ENCODE assay signal across 13 mouse cellular contexts in the genomic region with DNA sequence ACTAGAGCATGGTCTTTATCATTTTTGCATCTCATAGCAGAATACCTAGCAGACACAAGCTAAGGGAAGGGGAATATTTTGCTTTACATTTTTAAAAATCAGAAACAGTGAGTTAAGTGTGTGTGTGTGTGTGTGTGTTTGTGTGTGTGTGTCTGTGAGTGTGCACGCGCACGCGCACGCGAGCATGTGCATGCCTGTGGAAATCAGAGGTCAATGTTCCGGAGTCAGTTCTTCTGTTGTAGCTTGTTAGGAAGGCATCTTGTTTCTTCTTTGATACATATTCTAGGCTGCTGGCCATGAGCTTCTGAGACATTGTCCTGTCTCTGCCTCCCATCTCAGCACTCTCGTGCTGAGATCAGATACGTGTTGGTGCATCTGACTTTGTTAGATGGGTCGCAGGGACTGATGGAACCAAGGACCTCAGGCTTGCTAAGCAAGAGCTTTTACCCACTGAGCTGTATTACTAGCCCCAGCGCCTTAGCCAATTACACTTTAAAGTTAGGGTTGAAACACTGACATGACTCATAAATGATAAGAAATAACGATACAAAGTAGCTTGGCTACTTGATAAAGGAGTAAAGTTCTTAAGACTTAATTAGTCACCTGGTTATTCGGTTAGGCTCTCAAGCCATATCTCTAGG. TPM values are rescaled to one million over a fixed set of nuclear protein-coding genes. Genes with fewer than 3 reads are reported as not detected.
"Had no signal": no experiment of that assay in that cellular context is flagged by ENCODE, and none has a peak within 500 bp of the region (broad histone marks: within the 10 kb centered on the region; RNA-seq: fewer than 3 reads in every experiment).

No protein-coding gene starts in this region.

- H3K36me3 ChIP-seq: limb, embryonic 15.5 days; liver, embryonic 12.5 days; neural tube, embryonic 15.5 days had no signal

- H3K9me3 ChIP-seq: limb, embryonic 15.5 days; liver, embryonic 12.5 days; neural tube, embryonic 15.5 days had no signal

- H3K27me3 ChIP-seq: limb, embryonic 15.5 days; liver, embryonic 12.5 days; neural tube, embryonic 15.5 days had no signal

- ATAC-seq: liver, embryonic 12.5 days had no signal

- H3K4me3 ChIP-seq: limb, embryonic 15.5 days; liver, embryonic 12.5 days; myocyte; neural tube, embryonic 15.5 days had no signal

- H3K27ac ChIP-seq: kidney, postnatal 0 days; limb, embryonic 15.5 days; liver, embryonic 12.5 days; neural tube, embryonic 15.5 days had no signal

- H3K4me1 ChIP-seq: limb, embryonic 15.5 days; liver, embryonic 12.5 days; neural tube, embryonic 15.5 days had no signal

- DNase-seq: kidney, adult 9 months; kidney, postnatal 36 days; layer of hippocampus, postnatal 36 days; midbrain, embryonic 14.5 days; right cerebral cortex, adult 18-20 months; right cerebral cortex, postnatal 25 days had no signal

- H3K4me2 ChIP-seq: limb, embryonic 15.5 days; liver, embryonic 12.5 days; lung, embryonic 14.5 days; neural tube, embryonic 15.5 days had no signal

- H3K9ac ChIP-seq: limb, embryonic 15.5 days; liver, embryonic 12.5 days; lung, embryonic 14.5 days; neural tube, embryonic 15.5 days had no signal

RNA-seq across cellular contexts. Expression of a gene that starts 15.6 kb away (rescaled TPM):
- total RNA-seq: megakaryocyte-erythroid progenitor cell, adult 5-6 weeks had no signal
